Mouse (Mus musculus) CH12.LX (cell line): ENCODE data around the gene Nat9.

ENCODE experiments used
- CHD1 ChIP-seq: IDR thresholded peaks from 2 replicates; pipeline ENCODE4 v1.6.1; 2012; ENCODE audit warnings: low read depth, low read length, improper control_type of control experiment, inconsistent platforms
- CTCF ChIP-seq, 2 experiments: IDR thresholded peaks in 1 of 2; conservative IDR thresholded peaks in 1 of 2; 2 replicates each; pipeline ENCODE4 v1.5.1; 2011 to 2012; ENCODE audit warnings: low read depth in 2 of 2, low read length in 2 of 2, improper control_type of control experiment in 1 of 2, inconsistent platforms in 1 of 2, mild to moderate bottlenecking in 1 of 2, moderate library complexity in 1 of 2
- ELF1 ChIP-seq: IDR thresholded peaks from 2 replicates; pipeline ENCODE4 v1.6.1; 2014; ENCODE audit warnings: low read depth, mild to moderate bottlenecking, inconsistent platforms, low read length, improper control_type of control experiment
- POLR2A ChIP-seq: IDR thresholded peaks from 2 replicates; pipeline ENCODE4 v1.6.1; 2011; ENCODE audit warnings: low read depth, mild to moderate bottlenecking, improper control_type of control experiment, low read length
- TCF12 ChIP-seq: IDR thresholded peaks from 2 replicates; pipeline ENCODE4 v1.6.1; 2014; ENCODE audit warnings: low read depth, mild to moderate bottlenecking, inconsistent platforms, low read length, improper control_type of control experiment

DNA sequence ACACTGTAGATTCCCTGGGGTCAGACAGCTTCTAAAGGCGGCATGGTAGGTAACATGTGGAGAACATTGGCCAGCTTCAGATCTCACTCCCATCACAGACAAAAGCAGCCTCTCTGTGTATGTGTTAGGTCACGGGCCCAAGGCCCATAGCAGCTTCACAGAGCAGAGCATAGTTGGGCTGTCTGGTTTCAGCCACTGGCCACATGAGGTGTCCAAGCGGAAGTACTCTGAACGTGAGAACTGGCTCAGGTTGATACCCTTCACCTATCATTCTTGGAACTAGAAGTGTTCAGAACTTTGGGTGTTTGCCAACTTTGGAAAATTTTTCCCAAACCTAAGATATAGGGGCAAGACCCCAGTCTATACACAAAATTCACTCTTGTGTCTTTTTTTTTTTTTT, 18.2 kb downstream of the Nat9 start:
- no peak for TF ChIP-seq CTCF (conservative IDR thresholded peaks at IDR 0.05 in 1 of 2, IDR thresholded peaks at IDR 0.05 in 1 of 2; ENCODE audit: low read depth in 2 of 2, low read length in 2 of 2)
- no peak for TF ChIP-seq POLR2A
- TF ChIP-seq TCF12: no peak
- no peak for TF ChIP-seq ELF1
- no peak for TF ChIP-seq CHD1
